Mouse (Mus musculus): Measurements from ENCODE around the gene Myo15b.

- TF ChIP-seq CTCF (conservative IDR thresholded peaks at IDR 0.05; ENCODE audit: low read length) = no peak
- no peak for TF ChIP-seq NANOG (IDR thresholded peaks at IDR 0.05; ENCODE audit: borderline replicate concordance, low read length)
Measured at GRCm38 (mm10) chr11:115921986-115922385, 63.8 kb downstream of the Myo15b start.

All from E14TG2a.4 (cell line).